In the genomic region with DNA sequence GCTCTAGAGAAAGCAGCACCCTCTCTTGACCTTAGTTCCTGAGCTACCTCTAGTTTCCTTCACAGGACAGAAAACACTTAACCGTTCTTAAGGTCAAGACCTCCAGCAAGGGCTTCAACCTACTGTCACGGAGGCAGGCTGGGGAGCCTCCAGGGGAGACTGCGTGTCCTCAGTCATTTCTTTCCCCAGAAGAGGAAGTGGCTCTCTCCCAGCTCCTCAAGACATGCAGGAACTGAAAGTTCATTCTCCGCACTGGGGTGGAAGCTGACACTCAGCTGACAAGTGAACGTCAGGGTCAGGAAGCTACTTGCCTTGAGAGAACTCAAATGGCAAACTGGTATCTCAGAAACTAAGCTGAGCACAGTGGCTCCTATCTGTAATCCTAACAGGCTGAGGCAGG, we compare ENCODE assay signal across 8 mouse cellular contexts. TPM values are rescaled to one million over a fixed set of nuclear protein-coding genes. Genes with fewer than 3 reads are reported as not detected.
DNase-seq lines count a peak whose midpoint lies in the region; ATAC-seq and TF ChIP-seq lines count a peak whose summit lies in the region.

No protein-coding gene starts in this region.

- DNase-seq in adrenal gland, adult 2 months = peak; percentile 44
- no peak for DNase-seq in adrenal gland, postnatal 25 days
- peak; percentile 89 for DNase-seq in A20 (ENCODE audit: low read depth, low spot score)
- DNase-seq in lung, postnatal 10 days = peak; percentile 46
- no peak for DNase-seq in ovary, postnatal 10 days (ENCODE audit: low spot score)
- DNase-seq in ovary, adult 18-20 months (ENCODE audit: low spot score) = no peak
- no peak for DNase-seq in left cerebral cortex, adult 2 months (ENCODE audit: extremely low spot score in 1 of 2, low spot score in 2 of 2)

- no peak overlapping the region for H3K9ac ChIP-seq in heart, embryonic 15.5 days

- no peaks in the 10 kb centered on the region for H3K9me3 ChIP-seq in heart, embryonic 15.5 days (replicated peaks)

- no peaks in the 10 kb centered on the region for H3K27me3 ChIP-seq in heart, embryonic 15.5 days

- 39% methylated on average over 5 of the region's 5 CpGs for WGBS in heart, embryonic 15.5 days

- intact Hi-C loops in left cerebral cortex, adult 2 months (cut with DNase I) = no loop called here

- peak overlapping the region; percentile 57 for H3K27ac ChIP-seq in heart, embryonic 15.5 days
- no peak overlapping the region for H3K27ac ChIP-seq in left cerebral cortex, adult 2 months

- H3K4me2 ChIP-seq in heart, embryonic 15.5 days = no peak overlapping the region

- ATAC-seq in heart, embryonic 15.5 days (replicated peaks; ENCODE audit: insufficient number of reproducible peaks, insufficient read depth, low FRiP score, low read depth) = no peak

- peaks cover 5% of the 10 kb centered on the region; the same call in 1 of the 2 replicates for H3K36me3 ChIP-seq in heart, embryonic 15.5 days

- H3K4me3 ChIP-seq in heart, embryonic 15.5 days = no peak overlapping the region
- H3K4me3 ChIP-seq in left cerebral cortex, adult 2 months = no peak overlapping the region

- no peak for TF ChIP-seq CTCF in left cerebral cortex, adult 2 months (IDR thresholded peaks at IDR 0.05)

- H3K4me1 ChIP-seq in heart, embryonic 15.5 days (replicated peaks) = peaks cover 61% of the 10 kb centered on the region

RNA-seq across cellular contexts. Expression of gene Grb2, which starts 15.6 kb away (rescaled TPM):
- 100 to 1,000 TPM; 136 to 162 TPM for total RNA-seq in adrenal gland, adult 2 months (2021)
- 41.2 and 50.8 TPM in 2 replicates for polyA plus RNA-seq in adrenal gland, adult 2 months (2012; rRNA removed)
- total RNA-seq in adrenal gland, postnatal 25 days (2021) = 109 and 166 TPM in 2 replicates
- 103 and 104 TPM in 2 replicates for polyA plus RNA-seq in heart, embryonic 15.5 days (2015; fragmentation: Nextera tagmentation; extraction: Ambion mirVana)
- total RNA-seq in left cerebral cortex, adult 2 months (2021) = 100 to 1,000 TPM; 186 to 196 TPM

Comparison
In these comparisons a context has a peak if more than half of its experiments do, and no peak if none do; other contexts are left out.
1. DNase-seq: peak in adrenal gland, adult 2 months (single experiment), A20 (single experiment) and lung, postnatal 10 days (single experiment); none in adrenal gland, postnatal 25 days (single experiment), ovary, postnatal 10 days (single experiment), ovary, adult 18-20 months (single experiment) and left cerebral cortex, adult 2 months (0 of 2).